Mouse (Mus musculus): ENCODE measurements around the gene Hspb2. TPM values are rescaled to one million over a fixed set of nuclear protein-coding genes. Genes with fewer than 3 reads are reported as not detected.

Gene Hspb2
- polyA plus RNA-seq, 1 experiment from 2014 or later, result 7.4 TPM

DNA sequence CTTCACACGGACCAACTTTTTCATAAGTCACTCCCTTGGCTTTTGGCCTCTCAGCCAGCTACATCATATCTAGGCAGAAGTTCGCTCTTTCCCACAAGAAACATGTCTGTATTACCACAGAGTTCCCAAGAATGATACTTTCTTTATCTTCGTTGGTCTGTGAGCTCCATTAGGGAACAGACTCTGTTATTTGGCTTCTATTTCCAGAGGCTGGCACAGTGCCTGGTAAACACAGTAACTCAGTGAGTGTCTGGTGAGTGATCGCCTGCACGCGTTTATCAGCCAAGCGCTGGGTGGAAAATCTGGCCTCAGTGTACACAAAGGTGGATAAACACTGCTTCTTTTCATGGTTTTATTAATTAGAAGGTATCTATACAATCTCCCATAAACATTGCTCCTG is 28.7 kb downstream of the Hspb2 start:
- 0 out of 2 replicates have a peak, but pooled peaks cover 5% of the 10 kb centered on the region for H3K4me1 ChIP-seq (replicated peaks; ENCODE audit: insufficient read depth, low read length)
- no peak for TF ChIP-seq CTCF (IDR thresholded peaks at IDR 0.05; ENCODE audit: low read depth)
- H3K27ac ChIP-seq, result no peak overlapping the region
- no peaks in the 10 kb centered on the region for H3K27me3 ChIP-seq (ENCODE audit: insufficient read depth, low read length)
- H3K4me3 ChIP-seq (replicated peaks; ENCODE audit: low read depth, low read length), result no peak overlapping the region
- no peaks in the 10 kb centered on the region for H3K36me3 ChIP-seq (ENCODE audit: insufficient read depth, low read length)
- WGBS, result 44% methylated on average over 7 of the region's 7 CpGs
- DNase-seq (ENCODE audit: low spot score) (peak; percentile 37), ATAC-seq (replicated peaks; ENCODE audit: low FRiP score, low read depth) (no peak)
- H3K4me2 ChIP-seq (ENCODE audit: low read length), result 0 out of 2 replicates have a peak overlapping the region, but pooled peaks have one; percentile 21
- no peaks in the 10 kb centered on the region for H3K9me3 ChIP-seq (replicated peaks; ENCODE audit: low read length)
- no peak overlapping the region for H3K9ac ChIP-seq (ENCODE audit: low read depth, low read length)

DNA sequence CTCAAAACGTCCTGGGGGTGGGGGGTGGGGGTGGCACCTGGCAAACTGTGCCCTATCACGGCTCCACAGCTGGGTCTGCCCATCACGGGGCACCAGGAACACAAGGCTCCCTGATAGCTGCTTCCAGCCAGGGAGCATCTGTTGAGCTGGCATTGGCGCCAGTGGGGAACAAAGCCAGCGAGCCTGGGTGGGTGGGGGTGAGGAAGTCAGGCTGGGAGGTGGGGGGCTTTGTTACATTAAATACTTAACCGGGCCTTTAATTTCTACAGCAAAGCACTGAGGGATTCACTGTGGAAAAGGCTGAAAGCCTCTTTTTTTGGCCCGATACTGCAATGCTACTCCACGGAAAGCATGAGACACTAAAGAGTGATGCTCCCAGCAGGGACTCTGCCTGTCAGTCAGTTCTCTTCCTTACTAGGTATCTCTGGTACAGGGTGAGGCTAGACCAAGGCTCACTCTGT is 29.7 kb downstream of the Hspb2 start:
- ATAC-seq (replicated peaks; ENCODE audit: low FRiP score, low read depth) (no peak), DNase-seq (ENCODE audit: low spot score) (no peak)
- no peaks in the 10 kb centered on the region for H3K27me3 ChIP-seq (ENCODE audit: insufficient read depth, low read length)
- H3K36me3 ChIP-seq (ENCODE audit: insufficient read depth, low read length), result no peaks in the 10 kb centered on the region
- no peak for TF ChIP-seq CTCF (IDR thresholded peaks at IDR 0.05; ENCODE audit: low read depth)
- H3K27ac ChIP-seq, result no peak overlapping the region
- H3K4me1 ChIP-seq (replicated peaks; ENCODE audit: insufficient read depth, low read length), result 0 out of 2 replicates have a peak, but pooled peaks cover 4% of the 10 kb centered on the region
- no peaks in the 10 kb centered on the region for H3K9me3 ChIP-seq (replicated peaks; ENCODE audit: low read length)
- WGBS, result 55% methylated on average over 8 of the region's 8 CpGs
- H3K4me2 ChIP-seq (ENCODE audit: low read length), result no peak overlapping the region
- no peak overlapping the region for H3K9ac ChIP-seq (ENCODE audit: low read depth, low read length)
- H3K4me3 ChIP-seq (replicated peaks; ENCODE audit: low read depth, low read length), result no peak overlapping the region

DNA sequence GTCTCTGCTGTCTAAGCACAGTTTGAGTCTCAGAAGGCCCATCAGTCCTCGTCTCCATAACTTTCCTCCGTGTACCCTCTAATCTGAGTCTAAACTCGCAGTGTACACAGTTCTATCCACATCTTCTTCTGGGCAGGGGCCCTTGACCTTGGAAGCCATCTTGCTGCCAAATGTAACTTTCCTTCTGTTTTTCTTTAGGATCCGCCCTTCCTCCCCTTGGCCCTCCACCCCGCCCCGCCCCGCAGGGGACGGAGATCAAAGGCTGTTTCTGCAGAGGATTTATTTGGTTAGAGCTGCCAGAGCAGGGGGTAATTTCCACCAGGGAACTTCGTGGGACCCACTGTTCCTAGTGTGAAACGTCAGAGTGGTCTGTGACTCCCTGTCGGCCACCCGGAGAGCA is 31.1 kb downstream of the Hspb2 start:
- H3K4me1 ChIP-seq (replicated peaks; ENCODE audit: insufficient read depth, low read length), result 0 out of 2 replicates have a peak, but pooled peaks cover 3% of the 10 kb centered on the region
- peak; percentile 26 for DNase-seq (ENCODE audit: low spot score)
- 17% methylated on average over 12 of the region's 12 CpGs for WGBS
- H3K4me2 ChIP-seq (ENCODE audit: low read length), result no peak overlapping the region
- ATAC-seq (replicated peaks; ENCODE audit: low FRiP score, low read depth), result no peak
- H3K27me3 ChIP-seq (ENCODE audit: insufficient read depth, low read length), result no peaks in the 10 kb centered on the region
- no peak overlapping the region for H3K27ac ChIP-seq
- H3K4me3 ChIP-seq (replicated peaks; ENCODE audit: low read depth, low read length), result no peak overlapping the region
- no peak for TF ChIP-seq CTCF (IDR thresholded peaks at IDR 0.05; ENCODE audit: low read depth)
- no peaks in the 10 kb centered on the region for H3K9me3 ChIP-seq (replicated peaks; ENCODE audit: low read length)
- no peak overlapping the region for H3K9ac ChIP-seq (ENCODE audit: low read depth, low read length)
- H3K36me3 ChIP-seq (ENCODE audit: insufficient read depth, low read length), result no peaks in the 10 kb centered on the region

DNA sequence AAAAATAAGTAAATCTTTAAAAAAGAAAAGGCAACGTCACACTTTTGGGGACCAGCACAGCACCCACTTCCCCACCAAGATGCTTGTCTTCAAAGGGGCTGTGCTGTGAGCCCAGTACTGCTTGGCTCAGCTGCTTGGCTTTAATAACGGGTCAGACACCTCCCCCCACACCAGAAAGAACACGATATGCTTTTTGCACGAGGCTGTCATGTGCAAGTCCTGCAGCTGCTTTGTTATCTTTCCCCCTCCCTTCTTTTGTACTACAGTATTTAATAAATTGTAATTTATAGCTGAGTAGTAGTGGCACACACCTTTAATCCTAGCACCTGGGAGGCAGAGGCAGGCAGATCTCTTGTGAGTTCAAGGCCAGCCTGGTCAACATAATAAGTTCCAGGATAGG is 33.3 kb downstream of the Hspb2 start:
- 59% methylated on average over 4 of the region's 4 CpGs for WGBS
- H3K27me3 ChIP-seq (ENCODE audit: insufficient read depth, low read length), result no peaks in the 10 kb centered on the region
- DNase-seq (ENCODE audit: low spot score), result no peak
- H3K9me3 ChIP-seq (replicated peaks; ENCODE audit: low read length), result no peaks in the 10 kb centered on the region
- no peak for ATAC-seq (replicated peaks; ENCODE audit: low FRiP score, low read depth)
- no peak overlapping the region for H3K4me3 ChIP-seq (replicated peaks; ENCODE audit: low read depth, low read length)
- no peaks in the 10 kb centered on the region for H3K36me3 ChIP-seq (ENCODE audit: insufficient read depth, low read length)
- H3K9ac ChIP-seq (ENCODE audit: low read depth, low read length), result no peak overlapping the region
- H3K27ac ChIP-seq, result no peak overlapping the region
- TF ChIP-seq CTCF (IDR thresholded peaks at IDR 0.05; ENCODE audit: low read depth), result no peak
- no peak overlapping the region for H3K4me2 ChIP-seq (ENCODE audit: low read length)
- H3K4me1 ChIP-seq (replicated peaks; ENCODE audit: insufficient read depth, low read length), result no peaks in the 10 kb centered on the region

DNA sequence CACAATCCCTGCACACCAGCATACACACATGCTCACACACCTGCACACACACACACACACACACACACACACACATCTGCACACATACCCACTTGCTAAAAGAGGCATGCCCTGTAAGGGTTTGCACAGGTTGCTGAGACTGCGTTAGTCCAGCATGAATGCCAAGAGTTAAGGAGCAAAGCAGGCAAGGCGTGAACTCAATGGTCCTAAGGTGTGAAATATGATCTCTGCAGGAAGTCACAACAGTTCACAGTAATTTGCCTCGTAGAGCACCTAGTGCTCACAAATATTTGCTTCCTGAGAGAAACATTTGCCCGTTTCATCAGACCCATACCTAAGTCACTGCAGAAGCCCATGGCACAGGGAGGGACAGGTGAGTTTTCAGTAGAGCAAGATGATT is 38.0 kb downstream of the Hspb2 start:
- Histone ChIP-seq H3K9me3 (replicated peaks; ENCODE audit: low read length) (no peaks in the 10 kb centered on the region), H3K4me3 (replicated peaks; ENCODE audit: low read depth, low read length) (no peak overlapping the region), H3K4me2 (ENCODE audit: low read length) (no peak overlapping the region), H3K4me1 (replicated peaks; ENCODE audit: insufficient read depth, low read length) (no peaks in the 10 kb centered on the region), H3K36me3 (ENCODE audit: insufficient read depth, low read length) (no peaks in the 10 kb centered on the region), H3K27me3 (ENCODE audit: insufficient read depth, low read length) (no peaks in the 10 kb centered on the region), H3K9ac (ENCODE audit: low read depth, low read length) (no peak overlapping the region), H3K27ac (no peak overlapping the region)
- no peak for ATAC-seq (replicated peaks; ENCODE audit: low FRiP score, low read depth)
- no peak for TF ChIP-seq CTCF (IDR thresholded peaks at IDR 0.05; ENCODE audit: low read depth)
- WGBS, result 22% methylated on average over 4 of the region's 4 CpGs
- no peak for DNase-seq (ENCODE audit: low spot score)

DNA sequence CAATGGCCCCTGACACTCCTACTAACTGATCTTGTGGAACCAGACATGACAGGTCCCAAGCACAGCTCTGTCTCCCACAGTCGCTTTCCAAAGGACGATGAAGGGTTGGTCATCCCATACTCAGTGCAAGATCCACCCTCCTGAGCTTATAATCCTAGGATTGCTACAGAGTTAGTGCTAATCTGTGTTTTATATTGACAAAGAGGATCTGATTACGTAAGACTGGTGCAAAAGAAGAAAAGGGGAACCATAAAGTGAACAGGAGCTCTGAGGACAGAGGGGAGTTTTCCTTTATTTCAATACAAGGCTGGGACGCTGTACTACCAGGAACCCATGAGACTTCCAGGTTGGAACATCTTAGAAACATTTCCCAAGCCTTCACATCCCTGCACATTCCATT is 40.8 kb downstream of the Hspb2 start:
- Histone ChIP-seq H3K9ac (ENCODE audit: low read depth, low read length) (no peak overlapping the region), H3K36me3 (ENCODE audit: insufficient read depth, low read length) (no peaks in the 10 kb centered on the region), H3K9me3 (replicated peaks; ENCODE audit: low read length) (no peaks in the 10 kb centered on the region), H3K27me3 (ENCODE audit: insufficient read depth, low read length) (no peaks in the 10 kb centered on the region), H3K4me2 (ENCODE audit: low read length) (no peak overlapping the region), H3K4me3 (replicated peaks; ENCODE audit: low read depth, low read length) (no peak overlapping the region), H3K27ac (no peak overlapping the region), H3K4me1 (replicated peaks; ENCODE audit: insufficient read depth, low read length) (no peaks in the 10 kb centered on the region)
- no peak for TF ChIP-seq CTCF (IDR thresholded peaks at IDR 0.05; ENCODE audit: low read depth)
- DNase-seq (ENCODE audit: low spot score), result no peak
- no peak for ATAC-seq (replicated peaks; ENCODE audit: low FRiP score, low read depth)
- 83% methylated on average over 4 of the region's 4 CpGs for WGBS

DNA sequence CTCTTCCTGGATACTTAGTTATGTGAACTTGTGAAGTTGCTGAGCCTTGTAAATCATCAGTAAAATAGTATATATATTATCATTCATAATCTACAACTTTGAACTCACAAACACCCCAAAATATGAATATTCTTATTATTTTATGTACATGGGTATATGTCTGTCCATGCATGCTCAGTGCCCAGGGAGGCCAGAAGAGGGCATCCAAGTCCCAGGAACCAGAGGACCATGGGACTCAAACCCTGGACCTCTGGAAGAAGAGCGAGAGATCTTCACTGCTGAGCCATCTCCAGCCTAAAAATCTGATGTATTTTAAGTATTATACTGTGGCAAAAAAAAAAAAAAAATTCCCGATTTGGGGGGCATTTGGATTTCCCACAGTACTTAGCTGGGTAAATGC is 43.0 kb downstream of the Hspb2 start:
- peak; percentile 32 for DNase-seq (ENCODE audit: low spot score)
- no peak overlapping the region for H3K4me3 ChIP-seq (replicated peaks; ENCODE audit: low read depth, low read length)
- 34% methylated on average over 2 of the region's 2 CpGs for WGBS

More for the DNA sequence above, 43.0 kb downstream of the Hspb2 start:
- Histone ChIP-seq H3K4me2 (ENCODE audit: low read length) (no peak overlapping the region), H3K27ac (no peak overlapping the region), H3K27me3 (ENCODE audit: insufficient read depth, low read length) (no peaks in the 10 kb centered on the region), H3K9ac (ENCODE audit: low read depth, low read length) (no peak overlapping the region), H3K36me3 (ENCODE audit: insufficient read depth, low read length) (no peaks in the 10 kb centered on the region), H3K4me1 (replicated peaks; ENCODE audit: insufficient read depth, low read length) (no peaks in the 10 kb centered on the region), H3K9me3 (replicated peaks; ENCODE audit: low read length) (no peaks in the 10 kb centered on the region)
- TF ChIP-seq CTCF (IDR thresholded peaks at IDR 0.05; ENCODE audit: low read depth), result peak; percentile 75
- ATAC-seq (replicated peaks; ENCODE audit: low FRiP score, low read depth), result no peak

Data from kidney, postnatal 0 days (tissue).